Mouse (Mus musculus): ENCODE data around the gene Vps39. TPM values are rescaled to one million over a fixed set of nuclear protein-coding genes. Genes with fewer than 3 reads are reported as not detected.

Vps39 gene
- polyA plus RNA-seq, 1 experiment from 2014 or later: 7.7 TPM

Other genes with a start within 250 kb of the Vps39 start
- gene Ehd4, start 198.5 kb downstream of the Vps39 start, polyA plus RNA-seq (2015; fragmentation: Nextera tagmentation; extraction: Ambion mirVana): 23.4 and 29.0 TPM in 2 replicates
- 0.02 TPM in 1 of 2 replicates, not detected in the other for gene Pla2g4e, start 107.8 kb downstream of the Vps39 start, polyA plus RNA-seq (2015; fragmentation: Nextera tagmentation; extraction: Ambion mirVana)
- not detected in 2 replicates for gene Pla2g4d, start 63.9 kb downstream of the Vps39 start, polyA plus RNA-seq (2015; fragmentation: Nextera tagmentation; extraction: Ambion mirVana)
- gene Pla2g4f, start 39.0 kb downstream of the Vps39 start, polyA plus RNA-seq (2015; fragmentation: Nextera tagmentation; extraction: Ambion mirVana): 0.05 TPM in 1 of 2 replicates, not detected in the other
- gene Ganc, start 50.8 kb upstream of the Vps39 start, polyA plus RNA-seq (2015; fragmentation: Nextera tagmentation; extraction: Ambion mirVana): 6.0 and 6.9 TPM in 2 replicates
- gene Tmem87a, start 51.0 kb upstream of the Vps39 start, polyA plus RNA-seq (2015; fragmentation: Nextera tagmentation; extraction: Ambion mirVana): 2.6 and 3.6 TPM in 2 replicates
- 3.5 and 4.9 TPM in 2 replicates for gene Capn3, start 102.9 kb upstream of the Vps39 start, polyA plus RNA-seq (2015; fragmentation: Nextera tagmentation; extraction: Ambion mirVana)
- 17.4 and 18.1 TPM in 2 replicates for gene Zfp106, start 210.7 kb upstream of the Vps39 start, polyA plus RNA-seq (2015; fragmentation: Nextera tagmentation; extraction: Ambion mirVana)
- gene Snap23, start 214.5 kb upstream of the Vps39 start, polyA plus RNA-seq (2015; fragmentation: Nextera tagmentation; extraction: Ambion mirVana): 24.7 and 27.4 TPM in 2 replicates

All from liver, embryonic 15.5 days (tissue).